Mouse (Mus musculus) mouse trophoblast stem cell (cell line): ENCODE data around the gene Map3k13.
"Not testable (repeated sequence)": the region's sequence is repeated elsewhere in the genome, so short reads cannot be mapped to it uniquely, and the experiment has no call there.

Experiments
- in situ Hi-C, 2 experiments: fragments of 300-500 bp; cut with MseI, MboI; formaldehyde crosslinking; loops; 2 replicates in 1 of 2; 3 replicates in 1 of 2; pipeline ENCODE4 v1.15.1; 2025

Map3k13 gene

DNA sequence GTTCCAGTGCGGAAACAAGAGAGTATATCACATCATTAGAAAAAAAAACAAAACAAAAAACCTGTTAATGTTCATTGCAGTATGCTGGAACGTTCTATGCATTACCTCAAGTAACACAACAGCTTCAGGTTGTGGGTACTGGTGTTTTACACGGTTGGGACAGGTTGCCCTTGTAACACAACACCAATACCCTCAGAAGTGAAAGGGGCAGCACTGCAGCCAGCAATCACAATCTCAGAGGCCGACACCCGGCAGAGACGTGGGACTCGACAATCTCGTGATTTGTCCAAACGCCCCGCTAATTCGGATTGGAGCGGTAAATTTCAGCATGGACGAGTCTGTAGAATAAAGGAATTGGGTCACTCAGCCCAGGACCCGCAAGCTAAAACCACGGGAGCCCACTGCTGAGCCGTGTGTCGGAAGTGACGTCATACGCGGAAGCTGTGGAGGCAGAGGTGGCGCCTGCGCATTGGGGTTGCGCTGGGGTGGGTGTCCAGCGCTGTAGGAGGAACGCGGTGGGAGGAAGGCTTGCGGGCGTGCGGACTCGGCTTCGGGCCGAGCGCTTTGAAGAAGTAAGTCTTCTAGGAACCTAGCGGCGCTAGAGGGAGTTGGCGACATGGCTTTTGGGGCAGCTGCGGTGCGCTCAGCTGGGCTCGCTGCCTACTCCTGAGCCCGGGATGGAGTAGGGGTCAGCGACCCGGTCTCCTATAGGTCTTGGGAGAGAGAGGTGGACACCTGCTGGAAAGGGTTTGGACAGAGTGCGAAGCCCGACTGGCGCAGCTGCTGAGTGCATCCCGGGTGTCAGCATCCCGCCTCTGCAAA, at the start of gene Map3k13:
Gene Map3k13, plus strand, starts transcription at position 472 of the 822 bp plus-strand sequence.
- in situ Hi-C loops: no loop called here

DNA sequence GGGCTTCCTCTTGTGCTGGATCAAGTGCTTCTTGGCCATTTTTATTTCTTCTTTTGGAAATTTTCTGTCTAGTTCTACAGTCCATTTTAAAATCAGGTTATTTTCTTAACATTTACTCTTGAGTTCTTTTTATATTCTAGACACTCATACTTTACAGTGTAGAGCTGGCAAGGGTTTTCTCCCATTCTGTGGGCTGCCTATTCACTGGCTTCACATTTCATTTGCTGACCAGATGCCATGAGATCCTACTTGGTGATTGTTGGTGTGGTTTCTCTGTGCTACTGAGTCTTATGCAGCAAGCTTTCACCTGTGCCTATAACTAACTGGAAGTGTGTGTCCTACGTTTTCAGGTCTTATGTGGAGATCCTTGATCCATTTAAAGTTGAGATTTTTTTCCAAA, 35.7 kb upstream of the Map3k13 start:
- in situ Hi-C loops: no loop called here

DNA sequence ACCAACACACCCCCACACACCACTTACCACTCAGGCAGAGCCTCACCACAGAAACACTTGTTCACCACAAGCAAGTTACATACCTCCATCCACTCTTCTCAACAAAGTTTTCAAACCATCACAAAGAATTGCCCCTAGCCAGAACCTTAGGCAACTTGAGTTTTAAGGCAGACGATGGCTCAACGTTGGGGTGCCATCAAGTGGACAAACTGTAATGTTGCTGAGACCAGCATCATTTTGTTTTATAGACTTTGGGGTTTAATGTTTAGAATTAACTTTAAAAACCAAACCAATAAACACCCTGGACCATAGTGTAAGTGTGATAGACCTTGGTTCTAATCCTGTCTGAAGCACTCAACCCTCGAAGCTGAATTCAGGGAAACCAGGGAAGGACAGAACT, 25.9 kb upstream of the Map3k13 start:
- in situ Hi-C loops: no loop called here

DNA sequence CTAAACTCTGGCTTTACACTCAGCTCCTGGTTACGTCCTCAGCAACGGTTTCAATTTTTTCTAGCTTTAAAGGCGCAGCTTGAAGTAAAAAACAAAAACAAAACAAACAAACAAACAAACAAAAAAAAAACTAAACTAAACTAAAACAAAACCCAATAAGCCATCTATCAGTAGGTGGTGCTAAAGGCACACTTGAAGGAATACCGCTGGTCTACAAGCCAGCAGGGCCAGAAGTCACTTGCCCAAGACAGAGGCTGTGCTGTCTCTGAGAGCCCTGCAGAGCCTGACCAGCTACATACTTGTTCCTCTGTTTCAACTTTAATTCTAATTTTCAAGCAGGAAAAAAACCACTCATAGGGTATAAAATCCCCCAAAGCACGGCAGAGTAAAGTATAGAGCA, 24.5 kb upstream of the Map3k13 start:
- in situ Hi-C loops: no loop called here

DNA sequence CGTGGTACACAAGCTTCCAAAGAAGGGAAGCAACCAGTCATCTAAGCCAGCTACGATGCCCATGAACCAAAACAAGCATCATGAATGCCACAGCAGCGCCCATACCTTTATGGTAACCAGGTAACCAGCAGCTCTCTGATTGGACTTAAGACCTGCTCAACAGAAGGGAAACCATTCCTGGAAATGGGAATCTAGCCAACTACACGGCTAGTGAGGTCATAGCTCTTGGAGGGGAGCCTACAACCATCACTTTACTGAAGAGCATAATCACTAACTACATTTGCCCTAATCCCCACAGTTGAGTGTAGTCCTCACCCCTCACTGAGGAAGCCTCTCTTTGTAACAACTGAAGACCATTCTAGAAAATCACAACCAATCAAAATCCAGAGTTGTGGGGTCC, 19.4 kb upstream of the Map3k13 start:
- in situ Hi-C loops: no loop called here

DNA sequence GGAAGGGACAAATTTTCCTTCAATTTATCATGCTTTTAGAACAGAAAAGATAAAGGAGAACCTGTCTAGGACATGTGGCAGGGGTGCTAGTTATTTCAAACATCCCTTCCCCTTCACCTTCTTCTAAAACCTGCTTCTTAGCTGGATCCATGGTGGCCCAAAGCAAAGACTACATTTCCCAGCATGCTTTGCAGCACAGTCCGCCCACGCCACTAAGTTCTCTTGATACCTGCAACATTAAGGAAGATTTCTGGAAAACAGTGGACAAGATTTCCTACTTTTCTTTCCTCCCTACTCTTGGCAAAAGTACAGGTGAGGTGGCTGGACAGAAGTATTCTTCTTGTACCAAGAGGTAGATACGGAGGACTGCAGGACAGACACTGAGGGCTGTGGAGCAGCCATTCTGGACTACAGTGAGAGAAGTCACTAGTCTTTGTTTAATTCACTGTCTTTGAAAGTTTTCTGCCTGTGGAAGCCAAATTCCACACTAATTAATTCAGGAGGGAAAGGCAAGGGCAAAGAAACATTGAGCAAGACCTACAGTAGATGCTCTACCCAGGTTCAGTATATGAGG, 15.8 kb upstream of the Map3k13 start:
- in situ Hi-C loops: no loop called here

DNA sequence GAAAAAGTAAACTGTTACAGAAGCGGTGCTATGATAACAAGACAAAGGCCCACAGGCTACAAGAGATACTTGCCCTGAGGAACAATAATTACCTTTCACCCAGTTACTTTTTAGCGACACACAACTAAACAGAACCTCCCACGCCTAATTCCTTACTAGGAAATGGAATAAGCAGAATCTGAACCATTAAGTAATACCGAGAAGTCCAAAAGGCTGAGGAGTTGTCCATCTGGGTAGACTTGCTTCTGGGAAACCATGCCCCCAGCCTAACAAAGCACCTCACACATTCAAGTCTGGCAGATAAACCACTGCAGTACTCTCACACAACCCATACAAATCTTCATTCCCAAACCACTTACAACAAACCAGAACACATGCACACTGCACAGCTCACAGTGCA, 15.0 kb upstream of the Map3k13 start:
- in situ Hi-C loops: no loop called here

DNA sequence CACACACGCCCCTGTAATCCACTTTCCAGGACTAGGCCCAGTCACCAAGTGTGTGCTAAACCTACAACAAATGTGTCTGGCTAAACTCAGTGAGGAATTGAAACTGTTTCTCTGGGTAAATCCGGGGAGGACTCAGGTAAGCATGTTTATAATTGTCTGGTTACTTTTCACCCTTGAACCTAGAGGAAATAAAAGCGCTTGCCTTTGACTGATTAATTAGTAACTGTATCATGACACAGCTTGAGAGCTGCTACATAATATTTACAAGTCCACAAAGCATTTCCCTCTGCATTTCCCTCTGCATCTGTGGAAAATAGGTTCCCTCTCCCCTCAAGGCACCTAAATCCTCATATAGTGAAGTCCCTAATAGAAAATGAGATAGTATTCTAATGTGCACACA, 12.9 kb upstream of the Map3k13 start:
- in situ Hi-C loops: no loop called here

DNA sequence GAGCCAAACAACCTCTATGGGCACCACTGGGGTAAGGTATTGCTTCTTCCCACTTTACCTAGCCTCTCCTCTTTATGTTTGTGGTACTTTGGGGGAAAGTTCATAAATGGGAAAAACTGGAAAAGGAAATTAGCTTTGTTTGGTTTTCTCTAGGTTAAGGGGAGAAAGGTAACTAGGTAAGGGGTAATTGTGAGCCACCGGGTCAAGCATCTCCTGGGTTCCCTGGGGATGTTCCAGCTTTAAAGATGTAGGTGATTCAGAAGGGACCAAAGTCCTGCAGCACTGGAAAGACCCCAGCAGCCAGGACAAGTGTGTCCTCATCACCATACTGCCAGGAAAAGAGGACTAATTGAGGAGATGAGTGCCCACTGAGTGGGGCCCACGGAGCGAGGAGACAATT, 12.3 kb upstream of the Map3k13 start:
- in situ Hi-C loops: no loop called here

DNA sequence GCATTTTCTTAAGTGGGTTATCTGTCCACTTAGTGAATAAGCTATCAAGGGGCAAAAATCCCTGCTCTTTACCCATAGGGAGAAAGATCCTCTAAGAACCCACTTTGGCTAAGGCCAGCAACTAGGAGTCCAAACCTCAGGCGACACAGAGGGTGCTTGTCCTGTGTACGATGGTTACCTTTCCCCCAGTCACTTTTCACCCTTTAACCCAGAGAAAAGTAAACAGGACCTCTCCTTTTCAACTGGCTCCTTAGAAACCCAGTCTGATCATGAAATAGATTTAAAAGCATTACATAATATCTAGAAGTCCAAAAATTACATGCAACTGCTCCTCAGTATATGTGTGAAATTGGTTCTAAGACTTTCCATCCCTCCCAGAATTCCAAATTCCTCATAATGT, 11.3 kb upstream of the Map3k13 start:
- in situ Hi-C loops: no loop called here

DNA sequence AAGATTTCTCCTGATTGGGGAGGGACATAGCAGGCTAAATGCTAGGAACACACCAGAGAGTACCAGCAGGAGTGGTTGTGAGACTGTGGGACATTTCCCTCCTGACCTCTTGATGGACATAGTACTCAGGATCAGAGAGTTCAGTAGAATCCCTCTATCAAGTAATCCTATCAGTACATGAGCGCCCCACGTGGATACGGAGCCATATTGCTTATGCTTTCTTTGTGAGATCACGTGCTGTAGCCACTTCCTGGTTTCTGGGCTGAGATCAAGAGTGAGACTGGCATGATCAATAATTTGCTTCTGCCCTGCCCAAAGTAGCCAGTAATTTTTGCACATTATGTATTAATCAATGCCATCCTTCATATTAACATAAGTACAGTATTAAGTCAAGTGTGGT, 9.1 kb upstream of the Map3k13 start:
- in situ Hi-C loops: no loop called here

DNA sequence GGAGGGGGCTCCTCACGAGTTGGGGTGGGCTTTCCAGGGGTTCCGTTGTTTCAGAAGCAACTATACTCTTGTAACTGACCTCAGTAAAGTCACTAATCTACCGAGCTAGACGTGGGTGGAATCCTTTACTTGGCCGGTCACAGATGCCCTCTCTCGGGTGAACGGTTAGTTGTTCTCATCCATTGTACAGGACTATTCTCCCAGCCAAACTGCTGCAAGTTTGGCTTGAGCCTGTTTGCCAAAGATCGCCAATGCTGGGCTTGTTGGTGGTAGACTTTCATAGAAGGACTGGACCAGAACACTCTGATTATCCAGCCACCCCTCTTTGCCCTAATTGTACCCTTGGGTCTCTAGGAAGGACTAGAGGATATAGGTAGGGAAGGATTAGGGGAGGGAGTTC, 7.8 kb upstream of the Map3k13 start:
- in situ Hi-C loops: no loop called here

DNA sequence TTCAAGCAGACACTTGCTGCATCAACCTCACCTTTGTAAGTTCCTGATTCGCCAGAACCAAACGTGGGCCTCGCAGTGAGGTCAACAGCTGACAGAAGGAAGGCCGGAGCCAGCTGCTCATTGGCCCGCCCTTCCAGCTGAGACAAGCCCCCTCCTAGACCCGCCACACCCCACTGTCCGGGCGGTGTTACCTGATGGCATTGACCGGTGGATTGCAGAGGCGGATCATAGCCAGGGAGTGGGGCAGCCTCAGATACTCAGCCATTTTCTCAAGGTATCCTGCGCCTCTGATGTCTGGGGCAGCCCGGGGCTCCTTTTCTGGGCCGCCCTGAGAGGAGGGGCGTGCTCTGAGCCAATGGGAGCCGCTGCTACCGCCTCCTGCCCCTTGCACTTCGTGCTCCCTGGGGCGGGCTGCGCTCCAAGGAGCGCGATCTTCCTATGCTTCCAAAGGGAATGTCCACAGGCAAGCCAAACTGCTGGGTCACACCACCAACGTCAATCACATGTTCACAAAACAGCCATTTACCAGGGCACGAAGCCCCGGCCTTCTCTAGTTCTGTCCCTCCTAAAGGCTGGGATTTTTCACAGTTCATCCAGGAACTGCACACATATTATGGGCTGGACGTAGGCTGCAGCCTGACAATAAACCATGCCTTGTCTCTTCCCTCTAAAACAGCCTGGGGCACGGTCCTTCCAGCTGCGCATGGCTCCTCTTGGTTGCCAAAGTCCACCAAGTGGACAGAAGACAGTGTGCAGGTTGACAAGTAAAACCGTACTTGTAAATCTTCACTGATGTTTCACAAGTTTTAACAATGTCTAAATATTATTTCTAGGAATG, 6.4 kb upstream of the Map3k13 start, which contains the start of gene Ehhadh:
Gene Ehhadh, minus strand, starts transcription at position 292 of the 838 bp plus-strand sequence.
- in situ Hi-C loops: no loop called here

DNA sequence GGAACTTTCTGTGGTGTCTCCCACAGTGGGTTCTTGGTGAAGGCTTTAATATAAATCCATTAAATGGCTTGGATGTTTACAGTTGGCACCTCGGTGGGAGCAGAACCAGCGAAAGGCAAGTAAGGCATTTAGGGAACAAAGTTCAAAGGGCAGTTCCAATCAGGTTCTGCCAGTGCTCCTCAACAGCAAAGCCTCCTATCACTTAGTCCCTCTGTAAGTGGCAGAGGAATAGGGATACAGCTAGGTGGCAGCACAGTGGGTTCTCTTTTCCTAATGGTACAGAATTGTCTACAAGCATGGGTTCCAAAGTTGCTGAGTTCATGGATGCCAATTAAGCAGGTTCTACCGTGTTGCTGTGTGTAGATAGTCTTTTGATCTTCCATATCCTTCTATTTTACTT, 5.6 kb upstream of the Map3k13 start:
- in situ Hi-C loops: no loop called here

DNA sequence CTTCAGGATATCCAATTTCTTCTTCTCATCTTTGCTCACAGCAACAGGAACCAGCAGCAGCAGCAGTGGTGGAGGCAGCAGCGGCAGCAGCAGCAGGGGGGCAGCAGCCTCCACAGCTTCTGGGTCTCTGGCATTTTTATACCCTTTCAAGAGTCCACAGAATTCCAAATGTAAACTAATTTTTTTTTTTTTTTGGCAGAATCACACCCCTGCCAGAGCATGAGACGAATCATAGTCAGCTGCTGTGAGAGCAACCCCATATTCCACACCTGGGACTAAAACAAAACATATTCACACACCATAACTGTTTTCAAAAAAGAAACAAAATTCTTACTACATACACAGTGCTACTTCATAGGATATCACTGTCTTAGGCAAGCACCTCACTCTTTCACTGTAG, 5.0 kb upstream of the Map3k13 start:
- in situ Hi-C loops: no loop called here

DNA sequence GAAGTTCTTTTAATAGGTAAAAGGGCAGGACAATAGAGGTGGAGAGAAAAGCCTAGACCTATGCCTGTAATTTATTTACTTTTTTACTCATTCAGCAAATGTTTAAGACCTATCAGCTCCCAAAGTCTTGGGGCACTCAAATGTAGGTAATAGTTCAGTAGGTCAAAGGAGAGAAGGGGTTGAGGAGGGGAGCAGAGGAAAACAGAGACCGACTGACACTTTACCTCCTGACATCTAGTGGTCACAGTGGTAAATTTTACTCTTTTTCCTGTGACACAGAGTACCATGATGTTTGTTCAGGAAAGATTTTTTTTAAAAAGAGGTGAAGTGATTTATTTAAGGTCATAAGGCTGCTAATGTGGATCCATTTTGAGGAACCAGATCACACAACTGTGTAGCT, 3.7 kb upstream of the Map3k13 start:
- in situ Hi-C loops: no loop called here

DNA sequence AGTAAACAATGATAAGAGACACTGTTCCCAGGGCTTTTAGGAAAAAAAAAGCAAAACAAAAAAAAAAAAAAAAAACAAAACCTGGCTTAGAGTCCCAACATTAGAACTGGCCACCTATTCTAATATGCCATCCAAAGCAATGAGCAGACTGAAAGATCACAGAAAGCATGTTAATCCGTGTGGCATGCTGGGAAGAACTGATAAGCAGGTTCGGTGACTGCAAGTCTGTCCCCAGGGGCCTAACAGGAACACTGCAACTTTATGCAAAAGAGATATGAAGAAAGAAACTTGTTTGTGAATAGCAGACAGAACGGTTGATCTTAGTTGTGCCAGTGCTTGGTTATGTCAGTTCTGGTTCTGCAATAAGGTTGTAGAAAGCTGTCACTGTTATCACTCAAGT, 2.4 kb upstream of the Map3k13 start:
- in situ Hi-C loops: no loop called here

DNA sequence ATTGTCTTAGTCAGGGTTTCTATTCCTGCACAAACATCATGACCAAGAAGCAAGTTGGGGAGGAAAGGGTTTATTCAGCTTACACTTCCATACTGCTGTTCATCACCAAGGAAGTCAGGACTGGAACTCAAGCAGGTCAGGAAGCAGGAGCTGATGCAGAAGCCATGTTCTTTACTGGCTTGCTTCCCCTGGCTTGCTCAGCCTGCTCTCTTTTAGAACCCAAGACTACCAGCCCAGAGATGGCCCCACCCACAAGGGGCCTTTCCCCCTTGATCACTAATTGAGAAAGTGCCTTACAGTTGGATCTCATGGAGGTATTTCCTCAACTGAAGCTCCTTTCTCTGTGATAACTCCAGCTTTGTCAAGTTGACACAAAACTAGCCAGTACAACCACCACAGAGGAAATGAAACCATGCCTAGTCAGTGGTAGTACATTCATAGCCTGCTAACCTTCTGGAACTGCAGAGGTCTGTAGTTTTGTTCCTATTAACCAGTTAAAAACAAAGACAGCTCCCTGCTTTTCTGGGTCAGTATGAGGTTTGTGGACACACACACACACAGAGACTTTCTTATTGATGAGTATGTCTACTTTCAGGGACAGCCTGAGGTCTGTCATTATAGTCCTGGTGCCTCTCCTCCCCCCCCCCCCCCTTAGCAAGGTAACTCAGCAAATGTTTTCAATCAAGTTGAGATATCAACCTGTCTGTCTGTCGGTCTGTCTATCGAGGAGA, 901 bp upstream of the Map3k13 start:
- in situ Hi-C loops: not testable (repeated sequence)

DNA sequence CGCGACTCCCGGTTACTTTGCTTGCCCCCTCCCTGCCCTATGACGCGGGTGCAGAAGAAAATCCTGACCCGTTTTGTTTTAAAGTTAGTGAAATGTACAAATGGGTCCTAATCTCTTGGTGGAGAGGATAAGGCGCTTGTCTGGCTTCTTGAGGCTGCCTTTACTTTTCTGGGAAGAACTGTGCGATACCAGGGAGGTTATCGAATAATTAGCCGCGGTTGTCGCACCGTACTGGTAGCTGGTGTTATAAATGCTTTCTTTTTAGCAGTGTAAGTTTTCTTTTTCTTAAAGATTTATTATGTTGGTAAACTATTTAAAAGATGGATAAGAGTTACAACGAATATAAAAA, 525 bp downstream of the Map3k13 start:
- in situ Hi-C loops: no loop called here

DNA sequence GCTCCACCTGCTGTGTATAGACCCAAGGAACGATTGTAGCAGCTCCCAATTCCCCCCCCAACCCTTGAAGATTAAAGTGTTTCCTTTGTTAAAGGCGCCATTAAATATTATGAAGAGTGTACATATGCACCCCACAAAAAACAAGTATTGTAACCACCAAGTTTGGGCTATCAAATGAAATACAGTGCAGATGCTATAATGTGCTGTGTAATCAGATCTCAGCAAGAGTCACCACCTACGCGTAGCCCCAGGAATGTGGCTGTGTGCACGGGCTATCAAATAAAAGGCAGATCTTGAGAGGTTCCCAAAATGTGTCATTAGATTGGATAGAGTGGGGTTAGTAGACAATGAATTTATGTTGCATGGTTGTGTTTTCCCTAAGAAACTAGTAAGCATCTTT, 925 bp downstream of the Map3k13 start:
- in situ Hi-C loops: no loop called here

DNA sequence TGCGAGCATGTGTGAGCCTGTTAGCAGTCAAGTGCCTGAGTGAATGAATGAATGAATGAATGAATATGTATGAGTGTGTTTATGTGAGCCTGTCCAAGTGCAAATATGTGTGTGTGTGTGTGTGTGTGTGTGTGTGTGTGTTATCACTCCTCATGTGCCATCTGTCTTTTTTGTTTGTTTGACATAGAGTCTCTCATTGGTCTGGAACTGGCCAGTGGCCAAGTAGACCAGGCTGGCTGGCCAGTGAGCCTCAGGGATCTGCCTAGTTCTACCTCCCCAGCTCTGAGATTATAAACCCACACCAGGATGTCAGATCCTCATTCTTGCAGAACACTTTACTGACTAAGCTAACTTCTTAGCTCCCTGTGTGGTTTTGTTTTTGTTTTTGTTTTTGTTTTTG, 10.1 kb downstream of the Map3k13 start:
- in situ Hi-C loops: no loop called here

DNA sequence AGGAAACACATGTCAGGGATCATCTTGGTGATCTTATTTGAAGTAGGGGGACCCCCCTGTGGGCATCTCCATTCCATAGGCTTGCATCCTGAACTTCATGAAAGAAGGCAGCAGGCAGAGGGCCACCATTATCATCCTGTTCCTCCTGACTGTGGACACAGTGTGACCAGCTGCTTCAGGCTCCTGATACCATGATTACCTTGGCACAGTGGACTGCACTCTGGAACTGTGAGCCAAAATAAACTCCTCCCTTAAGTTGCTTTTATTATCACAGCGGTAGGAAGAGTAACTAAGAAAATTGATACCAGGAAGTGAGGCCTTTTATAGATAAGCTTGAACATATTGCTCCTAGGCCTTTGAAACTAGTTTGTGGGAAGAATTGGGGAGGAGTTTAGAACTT, 12.7 kb downstream of the Map3k13 start:
- in situ Hi-C loops: no loop called here
